In the genomic region with DNA sequence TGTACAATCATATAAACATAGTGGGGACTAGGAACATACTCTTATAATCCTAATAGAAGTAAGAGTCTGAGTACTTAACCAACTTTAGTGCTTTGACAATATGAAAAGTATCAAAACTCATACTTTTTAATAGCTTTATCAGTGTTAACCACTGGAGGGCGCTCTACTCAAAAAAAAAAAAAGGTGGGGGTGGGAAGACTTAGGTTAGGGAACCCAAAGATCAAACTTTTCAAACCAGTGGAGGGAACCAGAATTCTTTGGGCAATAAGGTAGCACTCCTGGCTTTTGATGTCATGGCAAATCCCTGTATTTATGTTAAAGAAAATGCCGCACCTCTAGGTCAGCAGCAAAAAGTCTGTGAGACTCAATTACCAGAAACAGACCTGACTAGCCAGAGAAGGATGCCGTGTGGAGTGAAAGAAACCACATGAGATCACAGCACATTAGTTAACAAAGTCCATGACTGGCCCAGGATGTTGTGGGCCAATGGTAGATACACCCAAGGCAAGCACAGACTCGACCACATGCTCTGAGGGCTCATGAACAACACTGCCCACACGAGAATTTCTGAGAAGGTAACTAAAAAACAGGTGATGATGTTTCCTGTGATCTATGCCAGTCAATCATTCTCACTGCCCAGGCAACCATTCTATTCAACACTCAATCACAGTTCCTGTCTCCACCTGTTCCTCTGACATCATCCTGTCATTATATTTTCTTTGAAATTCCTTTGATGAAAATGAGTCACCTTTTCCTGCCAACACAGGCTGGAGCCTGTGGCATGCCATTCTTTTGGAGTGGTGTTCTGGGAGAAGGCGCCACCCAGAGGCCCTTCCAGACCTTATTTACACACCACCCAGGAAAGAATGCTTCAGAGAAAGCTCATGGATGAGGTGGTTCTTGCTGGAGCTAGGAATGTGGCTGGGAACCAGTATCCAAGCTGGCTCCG, we compare ENCODE assay signal across 8 mouse cellular contexts.
A peak's percentile ranks its signal among the peaks of the same experiment; 100 is the strongest.
DNase-seq lines count a peak whose midpoint lies in the region; ATAC-seq and TF ChIP-seq lines count a peak whose summit lies in the region.

No protein-coding gene starts in this region.

- H3K27ac ChIP-seq in liver, adult 2 months (replicated peaks; ENCODE audit: insufficient read depth, low read depth, low read length), result peak overlapping the region; percentile 21
- no peak overlapping the region for H3K27ac ChIP-seq in liver, embryonic 12.5 days
- peak overlapping the region; percentile 31 for H3K27ac ChIP-seq in kidney, postnatal 0 days

- no peaks in the 10 kb centered on the region for H3K27me3 ChIP-seq in liver, adult 2 months (ENCODE audit: control insufficient read depth, insufficient read depth, low read length)
- H3K27me3 ChIP-seq in liver, embryonic 12.5 days (replicated peaks), result no peaks in the 10 kb centered on the region
- no peaks in the 10 kb centered on the region for H3K27me3 ChIP-seq in kidney, postnatal 0 days (ENCODE audit: insufficient read depth, low read length)

- H3K4me2 ChIP-seq in liver, embryonic 12.5 days, result no peak overlapping the region
- no peak overlapping the region for H3K4me2 ChIP-seq in kidney, postnatal 0 days (ENCODE audit: low read length)

- no peak overlapping the region for H3K9ac ChIP-seq in liver, adult 2 months (ENCODE audit: low read depth, low read length)
- H3K9ac ChIP-seq in liver, embryonic 12.5 days, result no peak overlapping the region
- H3K9ac ChIP-seq in kidney, postnatal 0 days (ENCODE audit: low read depth, low read length), result no peak overlapping the region

- ATAC-seq in liver, embryonic 12.5 days, result no peak
- peak; percentile 65 for ATAC-seq in activated CD4-positive, CD25-positive, alpha-beta regulatory T cell, adult 4 months
- ATAC-seq in kidney, postnatal 0 days (replicated peaks; ENCODE audit: low FRiP score, low read depth), result peak; percentile 66
- ATAC-seq in erythroid progenitor cell, adult 5-6 weeks (replicated peaks; ENCODE audit: low FRiP score, poor library complexity, severe bottlenecking), result no peak

- DNase-seq in liver, adult 2 months (ENCODE audit: extremely low read depth, low read depth, low spot score), result peak; percentile 60
- DNase-seq in heart, adult 8-10 months (ENCODE audit: low spot score), result peak; percentile 50
- peak; percentile 60 for DNase-seq in kidney, postnatal 0 days (ENCODE audit: low spot score)
- DNase-seq in natural killer cell, adult 2 months (ENCODE audit: low spot score in 2 of 2), result peak; percentile 38 to 45
- DNase-seq in layer of hippocampus, postnatal 14 days (ENCODE audit: low spot score in 2 of 2), result no peak

- 17% methylated on average over 7 of the region's 7 CpGs for WGBS in liver, adult 2 months
- WGBS in liver, embryonic 12.5 days (ENCODE audit: insufficient replicate concordance), result 40% methylated on average over 7 of the region's 7 CpGs
- 24% methylated on average over 7 of the region's 7 CpGs for WGBS in kidney, postnatal 0 days

- peak; percentile 42 for TF ChIP-seq CTCF in liver, adult 2 months (IDR thresholded peaks at IDR 0.05; ENCODE audit: low read depth, low read length)
- peak; percentile 69 for TF ChIP-seq CTCF in kidney, postnatal 0 days (IDR thresholded peaks at IDR 0.05; ENCODE audit: low read depth)

- H3K9me3 ChIP-seq in liver, embryonic 12.5 days (replicated peaks), result no peaks in the 10 kb centered on the region
- H3K9me3 ChIP-seq in kidney, postnatal 0 days (replicated peaks; ENCODE audit: low read length), result no peaks in the 10 kb centered on the region

- peaks cover 18% of the 10 kb centered on the region; the same call in 1 of the 2 replicates for H3K79me2 ChIP-seq in liver, adult 2 months (ENCODE audit: control insufficient read depth, insufficient read depth, low read length)

- H3K36me3 ChIP-seq in liver, adult 2 months (ENCODE audit: control insufficient read depth, insufficient read depth, low read length), result no peaks in the 10 kb centered on the region
- H3K36me3 ChIP-seq in liver, embryonic 12.5 days, result no peaks in the 10 kb centered on the region
- no peaks in the 10 kb centered on the region for H3K36me3 ChIP-seq in kidney, postnatal 0 days (ENCODE audit: insufficient read depth, low read length)

- no peak overlapping the region for H3K4me3 ChIP-seq in liver, adult 2 months (ENCODE audit: insufficient read depth, low read depth, low read length)
- H3K4me3 ChIP-seq in liver, embryonic 12.5 days, result no peak overlapping the region
- no peak overlapping the region for H3K4me3 ChIP-seq in kidney, postnatal 0 days (replicated peaks; ENCODE audit: low read depth, low read length)

- H3K4me1 ChIP-seq in liver, adult 2 months (ENCODE audit: control insufficient read depth, insufficient read depth, low read length), result peaks cover 20% of the 10 kb centered on the region
- peaks cover 25% of the 10 kb centered on the region for H3K4me1 ChIP-seq in liver, embryonic 12.5 days
- H3K4me1 ChIP-seq in kidney, postnatal 0 days (replicated peaks; ENCODE audit: insufficient read depth, low read length), result peaks cover 7% of the 10 kb centered on the region

- no peak for TF ChIP-seq POLR2A in liver, adult 2 months (IDR thresholded peaks at IDR 0.05; ENCODE audit: extremely low read depth, insufficient read depth, low read length)

Comparison
In these comparisons a context has a peak if more than half of its experiments do, and no peak if none do; other contexts are left out.
1. DNase-seq: peak in liver, adult 2 months (single experiment), heart, adult 8-10 months (single experiment), kidney, postnatal 0 days (single experiment) and natural killer cell, adult 2 months (2 of 2); none in layer of hippocampus, postnatal 14 days (0 of 2).
2. ATAC-seq: peak in activated CD4-positive, CD25-positive, alpha-beta regulatory T cell, adult 4 months (single experiment) and kidney, postnatal 0 days (single experiment); none in liver, embryonic 12.5 days (single experiment) and erythroid progenitor cell, adult 5-6 weeks (single experiment).